Mouse (Mus musculus) T-helper 1 cell (primary cell): Measurements from ENCODE around the gene Clp1.

Source experiments
- in situ Hi-C: fragments of 300-600 bp; cut with MboI, MseI; formaldehyde crosslinking; loops from one replicate; pipeline ENCODE4 v1.15.1; 2025; ENCODE audit warnings: high pct_unique_total_duplicates

Clp1 gene

GRCm38 (mm10) chr2:84727172-84727858, at the start of gene Clp1:
Clp1 (minus strand) TSS chr2:84727350.
- in situ Hi-C loops, result no loop called here

GRCm38 (mm10) chr2:84775665-84776064, 48.5 kb upstream of the Clp1 start:
- in situ Hi-C loops, result no loop called here

- in situ Hi-C loops, result no loop called here
Observed at GRCm38 (mm10) chr2:84775241-84775640, 48.1 kb upstream of the Clp1 start, which contains the start of gene Serping1. Serping1 (minus strand) TSS chr2:84775444.

DNA sequence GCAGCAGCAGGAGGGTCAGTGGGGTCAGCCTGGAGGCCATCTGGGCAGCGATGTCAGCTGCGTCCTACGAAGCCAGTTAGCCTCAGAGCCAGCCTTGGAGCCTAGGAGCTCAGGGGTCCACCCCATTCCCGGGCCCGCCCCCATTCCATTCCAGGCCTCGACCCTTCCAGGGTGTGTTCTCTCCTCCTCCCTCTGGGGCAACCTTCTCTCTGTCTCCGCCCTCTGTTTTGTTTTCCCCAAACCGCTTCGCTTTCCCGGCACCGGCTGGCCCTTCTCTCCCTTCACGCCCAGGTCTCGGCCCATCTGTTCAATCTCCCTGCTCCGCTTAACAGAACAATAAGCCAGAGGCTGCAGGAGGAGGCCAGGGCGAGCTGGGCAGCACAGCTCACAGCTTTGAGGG, 47.6 kb upstream of the Clp1 start:
- in situ Hi-C loops, result no loop called here

DNA sequence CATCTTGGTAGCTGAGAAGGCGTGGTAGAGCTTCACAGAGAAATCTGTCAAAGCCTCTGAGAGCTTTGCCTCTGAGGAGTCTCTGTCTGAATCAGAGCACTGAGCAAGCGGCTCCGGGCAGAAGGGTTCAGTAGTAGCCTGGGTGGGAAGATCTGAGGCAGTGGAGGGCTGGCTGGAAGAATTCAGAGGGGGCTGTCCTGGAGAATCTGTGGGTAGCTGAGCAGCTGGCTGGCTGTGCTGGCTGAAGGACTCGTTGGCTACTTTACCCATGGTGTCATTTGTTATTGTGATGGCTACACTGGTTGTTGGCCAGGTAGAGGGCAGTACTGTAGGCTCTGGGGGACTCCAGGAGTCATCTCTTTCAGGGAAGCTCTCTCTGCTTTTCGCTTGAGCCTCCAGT, 46.0 kb upstream of the Clp1 start:
- in situ Hi-C loops, result no loop called here

DNA sequence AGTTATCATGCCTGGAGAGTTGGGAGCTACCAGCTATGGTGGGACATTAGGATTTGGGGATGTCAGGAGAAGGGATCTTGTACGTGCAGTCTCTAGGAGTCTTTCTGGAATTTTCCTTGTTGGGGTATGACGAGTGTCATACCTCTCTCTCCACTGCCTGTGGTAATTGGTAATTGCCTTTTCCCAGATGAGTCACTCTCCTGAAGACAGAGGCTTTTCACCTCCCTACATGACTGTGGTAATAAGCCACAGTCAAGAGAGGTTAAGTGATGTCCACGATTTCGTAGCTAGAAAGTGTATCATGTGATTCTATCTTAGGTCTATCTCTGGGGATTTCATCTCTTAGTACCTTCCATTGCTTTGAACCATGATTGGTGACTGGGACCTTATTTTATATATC, 45.3 kb upstream of the Clp1 start:
- in situ Hi-C loops, result no loop called here

DNA sequence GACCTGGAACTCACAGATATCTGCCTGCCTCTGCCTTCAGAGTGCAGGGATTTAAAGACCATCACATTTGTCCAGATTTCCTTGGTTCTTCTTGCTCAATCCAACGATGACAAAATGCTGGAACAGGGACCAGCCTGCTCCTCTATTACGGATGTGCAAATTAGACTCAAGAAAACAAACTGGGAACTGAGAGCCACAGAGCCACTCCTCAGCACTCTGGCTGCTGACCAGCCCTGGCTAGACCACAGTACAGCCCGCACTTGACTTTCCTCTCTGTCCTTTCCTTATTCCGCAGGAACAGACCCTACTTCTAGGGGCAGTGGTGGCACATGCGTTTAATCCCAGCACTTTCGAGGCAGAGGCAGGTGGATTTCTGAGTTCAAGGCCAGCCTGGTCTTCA, 43.4 kb upstream of the Clp1 start:
- in situ Hi-C loops, result no loop called here

DNA sequence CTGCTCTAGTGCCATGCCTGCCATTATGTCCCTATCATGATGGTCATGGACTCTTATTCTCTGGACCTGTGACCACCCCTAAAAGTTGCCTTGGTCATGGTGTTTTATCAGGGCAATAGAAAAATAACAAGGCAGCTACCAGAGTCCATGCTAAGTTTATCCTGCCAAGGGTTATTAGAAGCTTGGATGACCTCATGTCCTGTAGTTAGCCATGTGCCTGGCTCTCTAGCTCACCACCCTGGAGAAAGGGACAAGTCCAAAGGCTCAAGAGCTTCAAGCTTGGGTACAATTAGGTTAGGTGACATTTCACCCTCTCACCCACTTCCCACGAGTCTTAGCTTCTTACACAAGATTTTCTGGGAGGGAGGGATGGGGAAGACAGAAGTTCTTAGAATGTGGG, 35.7 kb upstream of the Clp1 start:
- in situ Hi-C loops, result no loop called here

DNA sequence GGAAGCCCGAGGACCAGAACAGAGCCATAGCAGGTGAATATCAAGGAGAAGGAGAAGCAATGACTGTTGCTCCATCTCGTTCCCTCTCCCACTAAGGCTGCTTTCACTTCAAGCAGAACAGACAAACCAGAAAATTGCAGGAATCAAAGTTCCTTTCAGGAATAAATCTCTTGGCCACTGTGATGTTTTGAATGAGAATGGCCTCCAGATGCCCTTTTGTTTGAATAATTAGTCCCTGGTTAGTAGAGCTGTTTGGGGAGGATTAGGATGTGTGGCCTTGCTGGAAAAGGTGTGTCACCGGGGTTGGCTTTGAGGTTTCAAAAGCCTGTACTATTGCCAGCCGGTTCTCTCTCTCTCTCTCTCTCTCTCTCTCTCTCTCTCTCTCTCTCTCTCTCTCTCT, 35.1 kb upstream of the Clp1 start:
- in situ Hi-C loops, result no loop called here

GRCm38 (mm10) chr2:84761840-84762239, 34.7 kb upstream of the Clp1 start:
- in situ Hi-C loops, result no loop called here

DNA sequence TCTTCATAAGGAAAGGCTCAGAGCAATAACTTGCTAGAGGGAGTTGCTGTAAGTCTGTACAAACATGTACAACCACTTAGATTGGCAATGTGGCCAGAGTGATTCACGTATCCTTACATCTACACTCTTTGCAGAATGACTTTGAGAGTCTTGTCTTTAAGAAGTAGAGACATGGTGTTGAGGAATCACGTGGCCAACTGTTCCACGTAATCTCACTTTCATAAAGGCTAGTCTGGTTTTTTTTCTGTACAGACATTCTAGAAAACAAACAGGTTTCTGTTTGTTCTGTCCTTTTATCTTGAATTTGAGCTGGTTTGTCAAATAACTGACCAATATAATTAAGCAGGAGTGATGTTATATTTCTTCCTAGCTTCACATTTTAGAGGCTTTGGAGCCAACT, 34.2 kb upstream of the Clp1 start:
- in situ Hi-C loops, result no loop called here

DNA sequence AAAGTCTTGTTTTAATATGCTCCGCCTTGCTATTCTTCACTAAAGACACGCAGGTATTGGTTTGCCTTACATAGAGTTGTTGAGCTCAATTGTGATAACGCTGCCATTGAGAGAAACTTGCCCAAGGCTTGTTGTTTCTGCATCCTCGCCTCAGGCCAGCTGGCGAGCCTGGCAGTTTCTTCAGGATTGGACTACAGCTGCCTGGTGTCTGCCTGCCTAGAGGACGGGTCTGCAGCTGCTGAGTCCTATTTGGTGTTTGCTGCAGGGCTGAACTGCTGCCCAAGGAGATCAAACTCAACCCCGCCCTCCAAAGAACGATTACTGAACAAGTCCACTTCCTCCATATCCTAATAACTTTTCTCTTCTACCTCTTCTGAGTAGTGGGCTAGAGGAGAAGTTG, 33.6 kb upstream of the Clp1 start:
- in situ Hi-C loops, result no loop called here

DNA sequence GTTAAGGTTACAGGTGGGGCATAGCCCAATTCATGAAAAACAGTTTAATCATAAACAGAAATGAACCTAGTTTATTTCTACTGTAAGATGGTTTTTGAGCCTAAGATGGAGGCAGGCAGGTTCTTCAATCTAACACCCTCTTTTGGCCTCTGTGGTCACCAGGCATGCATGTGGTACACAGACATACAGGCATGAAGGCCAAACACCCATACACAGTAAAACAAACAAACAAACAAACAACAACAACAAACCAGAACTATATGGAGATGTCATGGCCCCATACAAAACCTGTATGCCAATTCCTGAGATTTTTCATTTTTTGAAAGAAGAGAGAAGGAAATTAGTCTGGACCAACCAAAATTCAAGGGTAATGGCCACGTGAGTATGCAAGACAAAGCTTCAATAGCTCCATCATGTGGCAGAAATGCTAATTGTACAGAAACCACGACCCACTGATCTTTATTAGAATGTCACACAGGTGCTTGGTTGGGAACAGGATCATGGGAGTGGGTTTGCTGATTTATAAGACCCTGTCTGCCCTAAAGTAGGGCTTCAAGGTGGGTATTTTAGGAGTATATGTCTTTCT, 31.5 kb upstream of the Clp1 start:
- in situ Hi-C loops, result no loop called here

DNA sequence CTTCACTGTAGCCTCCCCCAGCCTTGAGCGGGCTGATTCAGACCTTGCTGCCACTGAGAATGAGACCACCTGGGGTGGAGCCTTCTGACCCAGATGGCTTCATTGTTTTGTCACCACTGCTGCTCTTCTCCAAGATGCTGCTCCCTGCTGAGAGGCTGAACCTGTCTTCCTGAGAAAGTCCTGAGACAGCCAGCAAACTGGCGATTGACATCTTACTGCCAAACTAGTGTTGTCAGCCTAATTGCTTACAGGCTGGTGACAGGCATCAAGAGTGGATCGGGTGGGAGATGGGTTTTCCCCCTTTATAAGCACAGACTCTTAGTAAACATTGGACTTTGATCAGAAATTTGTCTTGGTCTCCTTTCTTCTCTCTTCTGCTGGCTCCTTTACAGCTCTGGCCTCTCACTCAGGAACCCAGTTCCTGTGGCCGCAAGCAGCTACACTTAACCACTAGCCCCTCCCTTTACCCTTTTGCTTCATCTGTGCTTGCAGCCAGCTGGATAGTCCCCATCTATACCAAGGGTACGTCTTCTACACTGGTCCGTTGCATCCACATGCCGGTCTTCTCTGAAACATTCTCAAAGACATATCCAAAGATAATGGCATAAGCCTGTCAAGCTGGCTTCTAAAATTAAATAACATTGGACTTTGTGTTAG, 30.0 kb upstream of the Clp1 start:
- in situ Hi-C loops, result no loop called here

DNA sequence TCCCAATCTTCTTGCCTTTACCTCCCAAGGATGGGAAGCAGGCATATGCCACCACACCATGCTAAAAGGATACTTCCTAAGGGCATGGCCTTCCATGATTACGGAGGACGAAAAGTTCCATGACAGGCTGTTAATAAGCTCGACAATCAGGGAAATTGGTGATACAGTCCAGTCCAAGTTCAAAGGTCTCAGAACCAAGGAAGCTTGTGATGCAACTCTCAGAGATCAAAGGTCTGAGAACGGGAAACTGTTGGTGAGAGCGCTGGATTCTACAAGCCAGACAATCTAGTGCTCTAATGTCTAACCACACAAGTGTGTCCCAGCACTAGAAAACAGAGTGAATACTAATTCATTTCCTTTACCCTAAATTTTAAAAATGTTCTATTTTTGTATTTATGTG, 29.1 kb upstream of the Clp1 start:
- in situ Hi-C loops, result no loop called here

DNA sequence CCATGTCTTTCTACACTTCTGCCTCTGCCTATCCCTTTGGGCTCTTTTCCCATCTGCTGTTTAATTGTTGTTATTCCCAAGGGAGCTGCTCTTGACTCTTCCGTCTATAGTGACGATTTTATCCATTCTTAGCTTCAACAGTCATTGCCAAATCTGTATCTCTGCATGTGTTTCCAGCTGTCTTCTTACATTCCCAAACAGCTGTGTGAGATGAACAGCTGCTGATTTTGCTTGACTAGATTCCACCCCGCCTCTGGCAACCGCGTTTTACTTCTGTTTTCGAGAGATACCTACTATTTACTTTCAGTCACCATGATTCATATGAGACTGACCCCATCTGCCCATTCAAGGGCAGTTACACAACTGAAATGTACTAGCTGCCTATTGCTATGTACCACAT, 23.0 kb upstream of the Clp1 start:
- in situ Hi-C loops, result no loop called here

DNA sequence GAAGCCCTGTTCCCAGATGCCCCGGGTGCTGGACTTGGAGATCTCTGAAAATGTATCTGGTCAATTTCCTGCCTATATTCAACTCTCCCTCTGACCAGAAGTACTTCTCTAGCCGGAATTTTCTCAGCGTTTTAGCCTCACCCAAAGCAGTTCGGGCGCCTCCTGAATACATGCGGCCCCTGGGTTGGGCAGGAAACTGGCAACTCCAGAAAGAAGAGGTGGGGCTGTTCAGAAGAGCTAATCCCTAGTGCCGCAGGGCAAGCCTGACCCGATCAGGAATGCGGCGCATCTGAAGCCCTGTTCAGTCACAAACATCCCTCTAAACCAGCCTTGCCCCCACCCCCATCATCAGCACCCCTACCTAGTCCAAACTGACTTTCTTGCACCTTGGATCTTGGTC, 17.0 kb upstream of the Clp1 start:
- in situ Hi-C loops, result no loop called here

GRCm38 (mm10) chr2:84743561-84743960, 16.4 kb upstream of the Clp1 start, which contains the start of gene Gm19426:
Gm19426 (minus strand) TSS chr2:84743655.
- in situ Hi-C loops, result no loop called here

- in situ Hi-C loops, result no loop called here
Observed at GRCm38 (mm10) chr2:84742451-84743283, 15.5 kb upstream of the Clp1 start.

DNA sequence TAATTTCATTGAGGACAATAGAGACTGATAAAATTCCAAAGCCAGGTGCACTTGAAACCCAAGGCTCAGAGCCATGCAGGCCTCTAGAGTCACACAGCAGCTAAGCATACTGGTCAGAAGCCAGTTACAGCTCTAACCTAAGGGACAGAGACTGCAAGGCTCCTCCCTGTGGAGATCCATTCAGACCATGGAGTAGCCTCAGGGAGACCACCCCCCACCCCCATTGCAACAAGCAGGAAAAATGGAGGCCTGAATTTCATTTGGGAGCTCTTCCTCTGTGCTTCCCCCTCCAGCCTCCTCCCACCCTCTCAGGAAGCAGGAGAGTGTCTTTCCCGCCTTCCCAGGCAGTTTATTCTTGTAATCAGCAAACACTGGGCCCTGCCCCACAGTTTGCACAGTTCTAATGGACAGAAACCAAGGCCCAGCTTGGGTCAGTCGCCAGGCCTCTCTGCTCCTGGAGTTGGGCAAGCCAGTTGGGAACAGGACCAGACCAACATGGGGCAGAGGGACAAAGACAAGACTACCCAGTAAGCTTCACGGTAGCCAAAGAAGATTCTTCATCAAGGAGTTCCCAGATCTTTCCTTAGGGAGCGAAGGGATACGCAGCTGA, 14.8 kb upstream of the Clp1 start:
- in situ Hi-C loops, result no loop called here

DNA sequence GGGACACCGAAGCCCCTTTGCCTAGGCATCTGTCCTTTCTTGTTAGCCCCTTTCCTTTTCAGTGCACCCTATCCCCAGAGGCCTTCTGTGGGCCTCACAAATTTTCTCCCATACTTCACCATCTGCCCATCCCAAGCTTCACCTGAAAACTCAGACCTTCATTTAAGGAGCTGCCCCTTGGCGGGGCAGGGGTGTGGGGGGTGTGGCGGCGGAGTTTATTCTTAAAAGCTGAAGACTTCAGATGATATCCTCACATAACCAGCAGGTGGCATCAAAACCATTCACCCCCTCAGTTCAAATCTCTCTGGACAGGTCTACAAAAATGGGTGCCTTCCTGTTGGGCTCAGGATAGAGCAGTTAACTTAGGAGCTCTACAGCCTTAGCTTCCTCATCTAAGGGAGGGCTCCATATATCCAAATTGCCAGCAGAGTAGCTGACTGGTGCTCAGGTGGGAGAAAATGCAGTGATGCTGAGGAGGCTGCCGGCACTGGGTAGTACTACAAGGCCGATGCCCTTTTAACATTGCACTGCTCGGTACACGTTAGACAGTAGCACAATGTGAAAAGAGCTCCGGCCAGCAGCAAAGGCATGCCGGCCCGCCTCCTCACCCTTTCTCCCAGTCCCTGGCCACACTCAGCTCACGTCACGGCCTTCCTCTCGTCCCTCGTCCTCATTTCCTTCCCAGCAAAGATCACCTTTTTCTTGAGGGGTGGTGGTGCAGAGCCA, 13.6 kb upstream of the Clp1 start:
- in situ Hi-C loops, result no loop called here
